ENCODE assay signal across 8 mouse cellular contexts in genomic region chr14:51088970-51089673, GRCm38 (mm10). TPM values are rescaled to one million over a fixed set of nuclear protein-coding genes. Genes with fewer than 3 reads are reported as not detected.
DNase-seq lines count a peak whose midpoint lies in the region; ATAC-seq and TF ChIP-seq lines count a peak whose summit lies in the region.

No protein-coding gene starts in this region.

- H3K9ac ChIP-seq in heart, embryonic 15.5 days: peak overlapping the region; percentile 68
- peak overlapping the region; percentile 73 for H3K9ac ChIP-seq in liver, embryonic 14.5 days (replicated peaks)
- peak overlapping the region; percentile 59 for H3K9ac ChIP-seq in neural tube, embryonic 11.5 days (ENCODE audit: low read length)
- H3K9ac ChIP-seq in stomach, postnatal 0 days (ENCODE audit: low read length): peak overlapping the region; percentile 66

- no peak for TF ChIP-seq EP300 in liver, embryonic 14.5 days (IDR thresholded peaks at IDR 0.05; ENCODE audit: low read depth)
- no peak for TF ChIP-seq EP300 in stomach, postnatal 0 days (optimal IDR thresholded peaks at IDR 0.05)

- H3K9me3 ChIP-seq in heart, embryonic 15.5 days (replicated peaks): no peaks in the 10 kb centered on the region
- H3K9me3 ChIP-seq in liver, embryonic 14.5 days (ENCODE audit: control insufficient read depth, low read length): no peaks in the 10 kb centered on the region
- H3K9me3 ChIP-seq in neural tube, embryonic 11.5 days (ENCODE audit: control insufficient read depth, low read length): no peaks in the 10 kb centered on the region
- no peaks in the 10 kb centered on the region for H3K9me3 ChIP-seq in stomach, postnatal 0 days (ENCODE audit: control insufficient read depth, low read length)

- H3K4me1 ChIP-seq in heart, embryonic 15.5 days (replicated peaks): peaks cover 19% of the 10 kb centered on the region; the same call in 1 of the 2 replicates
- H3K4me1 ChIP-seq in liver, embryonic 14.5 days (replicated peaks; ENCODE audit: control insufficient read depth in 2 of 2, insufficient read depth in 2 of 2, low read length in 1 of 2): peaks cover 30 to 40% of the 10 kb centered on the region in 2 experiments
- H3K4me1 ChIP-seq in neural tube, embryonic 11.5 days (ENCODE audit: control insufficient read depth, insufficient read depth, low read length): peaks cover 2% of the 10 kb centered on the region; the same call in 1 of the 2 replicates
- H3K4me1 ChIP-seq in stomach, postnatal 0 days (replicated peaks; ENCODE audit: control insufficient read depth, insufficient read depth): no peaks in the 10 kb centered on the region

- TF ChIP-seq CTCF in liver, embryonic 14.5 days (IDR thresholded peaks at IDR 0.05; ENCODE audit: low read depth): peak; percentile 3; the same call in 1 of the 2 replicates
- no peak for TF ChIP-seq CTCF in stomach, postnatal 0 days (IDR thresholded peaks at IDR 0.05; ENCODE audit: low read depth)

- peak overlapping the region; percentile 88 for H3K4me2 ChIP-seq in heart, embryonic 15.5 days
- peak overlapping the region; percentile 96 for H3K4me2 ChIP-seq in liver, embryonic 14.5 days (ENCODE audit: low read depth)
- H3K4me2 ChIP-seq in neural tube, embryonic 11.5 days (ENCODE audit: low read depth): peak overlapping the region; percentile 76
- peak overlapping the region; percentile 77 for H3K4me2 ChIP-seq in stomach, postnatal 0 days (replicated peaks; ENCODE audit: low read depth)

- H3K27ac ChIP-seq in heart, embryonic 15.5 days: peak overlapping the region; percentile 87
- peak overlapping the region; percentile 66 for H3K27ac ChIP-seq in liver, embryonic 14.5 days
- 0 out of 2 replicates have a peak overlapping the region, but pooled peaks have one; percentile 70 for H3K27ac ChIP-seq in neural tube, embryonic 11.5 days (ENCODE audit: low read depth, low read length)
- H3K27ac ChIP-seq in stomach, postnatal 0 days (replicated peaks): peak overlapping the region; percentile 90

- DNase-seq in c-Kit-negative CD71-positive TER-119-positive erythroid progenitor cells, embryonic 14.5 days (ENCODE audit: low read depth, low spot score): peak; percentile 93
- DNase-seq in fibroblast of lung, adult 2 months (ENCODE audit: low read depth): peak; percentile 99
- peak; percentile 95 to 98 for DNase-seq in kidney, postnatal 25 days
- DNase-seq in liver, embryonic 14.5 days (ENCODE audit: low read depth in 3 of 3, low spot score in 3 of 3): peak; percentile 94 to 97 (median 94)
- DNase-seq in neural tube, embryonic 11.5 days (ENCODE audit: low spot score): peak; percentile 94
- DNase-seq in stomach, postnatal 0 days (ENCODE audit: low spot score): peak; percentile 93

- peak overlapping the region; percentile 89 for H3K4me3 ChIP-seq in heart, embryonic 15.5 days
- peak overlapping the region; percentile 60 to 72 for H3K4me3 ChIP-seq in liver, embryonic 14.5 days (ENCODE audit: insufficient read depth in 1 of 2, low read depth in 2 of 2, low read length in 2 of 2)
- H3K4me3 ChIP-seq in neural tube, embryonic 11.5 days (ENCODE audit: low read depth, low read length): peak overlapping the region; percentile 68
- H3K4me3 ChIP-seq in stomach, postnatal 0 days (ENCODE audit: low read depth, low read length): peak overlapping the region; percentile 63

- ATAC-seq in CD4-positive, CD25-positive, alpha-beta regulatory T cell, adult 4 months: peak; percentile 80
- ATAC-seq in heart, embryonic 15.5 days (replicated peaks; ENCODE audit: insufficient number of reproducible peaks, insufficient read depth, low FRiP score, low read depth): peak; percentile 89
- peak; percentile 90 for ATAC-seq in liver, embryonic 14.5 days (ENCODE audit: insufficient read depth)
- ATAC-seq in neural tube, embryonic 11.5 days (ENCODE audit: insufficient read depth, low FRiP score, low TSS enrichment): peak; percentile 94
- peak; percentile 88 for ATAC-seq in stomach, postnatal 0 days (ENCODE audit: low FRiP score, low TSS enrichment)

- no peaks in the 10 kb centered on the region for H3K27me3 ChIP-seq in heart, embryonic 15.5 days
- H3K27me3 ChIP-seq in liver, embryonic 14.5 days (ENCODE audit: control insufficient read depth, insufficient read depth, low read length): no peaks in the 10 kb centered on the region
- H3K27me3 ChIP-seq in neural tube, embryonic 11.5 days (ENCODE audit: control insufficient read depth, insufficient read depth, low read length): no peaks in the 10 kb centered on the region
- no peaks in the 10 kb centered on the region for H3K27me3 ChIP-seq in stomach, postnatal 0 days (ENCODE audit: control insufficient read depth, insufficient read depth, low read length)

- no peaks in the 10 kb centered on the region for H3K36me3 ChIP-seq in heart, embryonic 15.5 days
- H3K36me3 ChIP-seq in liver, embryonic 14.5 days (replicated peaks; ENCODE audit: control insufficient read depth, insufficient read depth, low read depth): no peaks in the 10 kb centered on the region
- no peaks in the 10 kb centered on the region for H3K36me3 ChIP-seq in neural tube, embryonic 11.5 days (ENCODE audit: control insufficient read depth, insufficient read depth, low read length)
- H3K36me3 ChIP-seq in stomach, postnatal 0 days (ENCODE audit: control insufficient read depth, insufficient read depth, low read length): no peaks in the 10 kb centered on the region

- WGBS in heart, embryonic 15.5 days: under 1% methylated on average over 34 of the region's 34 CpGs
- under 1% methylated on average over 34 of the region's 34 CpGs for WGBS in liver, embryonic 14.5 days (ENCODE audit: insufficient replicate concordance)
- WGBS in neural tube, embryonic 11.5 days: under 1% methylated on average over 34 of the region's 34 CpGs
- under 1% methylated on average over 34 of the region's 34 CpGs for WGBS in stomach, postnatal 0 days

RNA-seq across cellular contexts. Expression of gene Rnase4, which starts 1.8 kb away (rescaled TPM):
- 10 to 100 TPM in 1 of 2 experiments, 1 to 10 TPM in 1; 9.8 to 16.6 TPM for polyA plus RNA-seq in CD4-positive, CD25-positive, alpha-beta regulatory T cell, adult 4 months (2017; shearing (Covaris generic))
- polyA plus RNA-seq in heart, embryonic 15.5 days (2015; fragmentation: Nextera tagmentation; extraction: Ambion mirVana): 26.3 and 31.6 TPM in 2 replicates
- 12.8 and 15.0 TPM in 2 replicates for polyA plus RNA-seq in liver, embryonic 14.5 days (2012; rRNA removed)
- polyA plus RNA-seq in liver, embryonic 14.5 days (2014; fragmentation: Nextera tagmentation; extraction: Ambion mirVana): 20.2 and 21.9 TPM in 2 replicates
- polyA plus RNA-seq in neural tube, embryonic 11.5 days (2014; fragmentation: Nextera tagmentation; extraction: Ambion mirVana): 12.3 and 12.7 TPM in 2 replicates
- polyA plus RNA-seq in stomach, postnatal 0 days (2015; fragmentation: Nextera tagmentation; extraction: Ambion mirVana): 152 and 157 TPM in 2 replicates

RNA-seq across cellular contexts. Expression of gene Ang, which starts 1.8 kb away (rescaled TPM):
- polyA plus RNA-seq in CD4-positive, CD25-positive, alpha-beta regulatory T cell, adult 4 months (2017; shearing (Covaris generic)): 1 to 10 TPM; 4.0 to 5.0 TPM
- 4.1 TPM in 2 replicates for polyA plus RNA-seq in heart, embryonic 15.5 days (2015; fragmentation: Nextera tagmentation; extraction: Ambion mirVana)
- 3.3 and 3.4 TPM in 2 replicates for polyA plus RNA-seq in liver, embryonic 14.5 days (2012; rRNA removed)
- polyA plus RNA-seq in liver, embryonic 14.5 days (2014; fragmentation: Nextera tagmentation; extraction: Ambion mirVana): 5.4 and 7.1 TPM in 2 replicates
- 2.2 TPM in 2 replicates for polyA plus RNA-seq in neural tube, embryonic 11.5 days (2014; fragmentation: Nextera tagmentation; extraction: Ambion mirVana)
- polyA plus RNA-seq in stomach, postnatal 0 days (2015; fragmentation: Nextera tagmentation; extraction: Ambion mirVana): 27.7 and 29.5 TPM in 2 replicates

RNA-seq across cellular contexts. Expression of gene Olfr750, which starts 14.9 kb away (rescaled TPM):
- polyA plus RNA-seq in CD4-positive, CD25-positive, alpha-beta regulatory T cell, adult 4 months (2017; shearing (Covaris generic)): not detected
- not detected in 2 replicates for polyA plus RNA-seq in heart, embryonic 15.5 days (2015; fragmentation: Nextera tagmentation; extraction: Ambion mirVana)
- not detected in 2 replicates for polyA plus RNA-seq in liver, embryonic 14.5 days (2012; rRNA removed)
- polyA plus RNA-seq in liver, embryonic 14.5 days (2014; fragmentation: Nextera tagmentation; extraction: Ambion mirVana): not detected in 2 replicates
- not detected in 2 replicates for polyA plus RNA-seq in neural tube, embryonic 11.5 days (2014; fragmentation: Nextera tagmentation; extraction: Ambion mirVana)
- polyA plus RNA-seq in stomach, postnatal 0 days (2015; fragmentation: Nextera tagmentation; extraction: Ambion mirVana): not detected in 2 replicates

RNA-seq across cellular contexts. Expression of gene Eddm3b, which starts 25.1 kb away (rescaled TPM):
- polyA plus RNA-seq in CD4-positive, CD25-positive, alpha-beta regulatory T cell, adult 4 months (2017; shearing (Covaris generic)): not detected
- polyA plus RNA-seq in heart, embryonic 15.5 days (2015; fragmentation: Nextera tagmentation; extraction: Ambion mirVana): not detected in 2 replicates
- polyA plus RNA-seq in liver, embryonic 14.5 days (2012; rRNA removed): not detected in 2 replicates
- polyA plus RNA-seq in liver, embryonic 14.5 days (2014; fragmentation: Nextera tagmentation; extraction: Ambion mirVana): not detected in 2 replicates
- polyA plus RNA-seq in neural tube, embryonic 11.5 days (2014; fragmentation: Nextera tagmentation; extraction: Ambion mirVana): not detected in 2 replicates
- not detected in 2 replicates for polyA plus RNA-seq in stomach, postnatal 0 days (2015; fragmentation: Nextera tagmentation; extraction: Ambion mirVana)

RNA-seq across cellular contexts. Expression of gene Rnase12, which starts 31.7 kb away (rescaled TPM):
- polyA plus RNA-seq in CD4-positive, CD25-positive, alpha-beta regulatory T cell, adult 4 months (2017; shearing (Covaris generic)): not detected
- polyA plus RNA-seq in heart, embryonic 15.5 days (2015; fragmentation: Nextera tagmentation; extraction: Ambion mirVana): not detected in 2 replicates
- 0.69 and 0.95 TPM in 2 replicates for polyA plus RNA-seq in liver, embryonic 14.5 days (2012; rRNA removed)
- 0.91 and 1.8 TPM in 2 replicates for polyA plus RNA-seq in liver, embryonic 14.5 days (2014; fragmentation: Nextera tagmentation; extraction: Ambion mirVana)
- not detected in 2 replicates for polyA plus RNA-seq in neural tube, embryonic 11.5 days (2014; fragmentation: Nextera tagmentation; extraction: Ambion mirVana)
- polyA plus RNA-seq in stomach, postnatal 0 days (2015; fragmentation: Nextera tagmentation; extraction: Ambion mirVana): 0.52 and 0.57 TPM in 2 replicates

Comparison
In these comparisons a context has a peak if more than half of its experiments do, and no peak if none do; other contexts are left out.
1. Peak in every context shown above with its lines: DNase-seq, ATAC-seq, H3K4me3 ChIP-seq and H3K27ac ChIP-seq.